Mouse (Mus musculus) cerebellum, adult 2 months (tissue): ENCODE data around the gene Fgfr2.

ENCODE experiments used
- CTCF ChIP-seq: fragments of 200-500 bp; IDR thresholded peaks from 2 replicates; pipeline ENCODE4 v1.5.1; 2011; ENCODE audit warnings: low read depth, mild to moderate bottlenecking, control low read depth, low read length, moderate library complexity, borderline replicate concordance; ENCODE audit not compliant: insufficient read depth
- POLR2A ChIP-seq: fragments of 200-500 bp; IDR thresholded peaks from 2 replicates; pipeline ENCODE4 v1.6.1; 2011; ENCODE audit warnings: low read length, control low read depth, borderline replicate concordance; ENCODE audit not compliant: insufficient read depth

GRCm38 (mm10) chr7:130629999-130630398 lies 2493.2 kb downstream of the Fgfr2 start:
- no peak for TF ChIP-seq CTCF
- TF ChIP-seq POLR2A = no peak
